Mouse (Mus musculus) myocyte (in vitro differentiated cells): ENCODE results near the gene Anxa4.

Source experiments
- CEBPB ChIP-seq: IDR thresholded peaks from 2 replicates; pipeline ENCODE4 v1.6.1; 2011; ENCODE audit warnings: mild to moderate bottlenecking, moderate library complexity; ENCODE audit not compliant: poor library complexity, insufficient read depth, severe bottlenecking
- E2F4 ChIP-seq: IDR thresholded peaks from one replicate; pipeline ENCODE4 v1.6.1; 2011; ENCODE audit warnings: mild to moderate bottlenecking, control low read depth, moderate library complexity; ENCODE audit not compliant: insufficient read depth
- MAX ChIP-seq: IDR thresholded peaks from one replicate; pipeline ENCODE4 v1.6.1; 2011; ENCODE audit warnings: low read depth, mild to moderate bottlenecking, control low read depth
- MYOD1 ChIP-seq, 3 experiments: IDR thresholded peaks; one replicate each; pipeline ENCODE4 v1.6.1; 2011; ENCODE audit warnings: control low read depth in 2 of 3, low read depth in 2 of 3, mild to moderate bottlenecking in 2 of 3, moderate library complexity in 1 of 3; ENCODE audit not compliant: insufficient read length in 2 of 3, control insufficient read depth in 1 of 3
- MYOG ChIP-seq, 3 experiments: IDR thresholded peaks; one replicate each; pipeline ENCODE4 v1.6.1; 2011; ENCODE audit warnings: control low read depth in 2 of 3, low read depth in 2 of 3, mild to moderate bottlenecking in 2 of 3; ENCODE audit not compliant: insufficient read length in 2 of 3, control insufficient read depth in 1 of 3, insufficient read depth in 1 of 3
- POLR2A ChIP-seq: IDR thresholded peaks from one replicate; pipeline ENCODE4 v1.6.1; 2011; ENCODE audit warnings: low read depth, mild to moderate bottlenecking, control low read depth, moderate library complexity; ENCODE audit not compliant: insufficient read length
- POLR2AphosphoS2 ChIP-seq: IDR thresholded peaks from one replicate; pipeline ENCODE4 v1.6.1; 2011; ENCODE audit warnings: low read depth, control low read depth; ENCODE audit not compliant: insufficient read length
- TCF12 ChIP-seq: IDR thresholded peaks from one replicate; pipeline ENCODE4 v1.6.1; 2011; ENCODE audit warnings: mild to moderate bottlenecking, control low read depth; ENCODE audit not compliant: poor library complexity, insufficient read depth, severe bottlenecking
- USF1 ChIP-seq: IDR thresholded peaks from one replicate; pipeline ENCODE4 v1.6.1; 2011; ENCODE audit warnings: low read depth, mild to moderate bottlenecking, control low read depth, moderate library complexity

- TF ChIP-seq MAX (no peak), POLR2A (no peak), MYOG (IDR thresholded peaks at IDR 0.05; ENCODE audit: control insufficient read depth in 1 of 3, insufficient read depth in 1 of 3, insufficient read length in 2 of 3, low read depth in 2 of 3) (no peak), USF1 (no peak), TCF12 (no peak), E2F4 (no peak), MYOD1 (IDR thresholded peaks at IDR 0.05; ENCODE audit: control insufficient read depth in 1 of 3, insufficient read length in 2 of 3, low read depth in 2 of 3) (no peak), CEBPB (no peak), POLR2AphosphoS2 (no peak)
Measured at GRCm38 (mm10) chr6:86728711-86729110, 64.7 kb downstream of the Anxa4 start.
